Mouse (Mus musculus) forebrain, embryonic 11.5 days (tissue): Measurements from ENCODE around the gene Lrrc1. TPM values are rescaled to one million over a fixed set of nuclear protein-coding genes. Genes with fewer than 3 reads are reported as not detected.

Experiments used
- ATAC-seq: fragments of 200-750 bp; cut with Nextera tagmentation; replicated peaks from 2 replicates; pipeline ENCODE4 v1.8.0; 2017; ENCODE audit warnings: moderate TSS enrichment; ENCODE audit not compliant: low FRiP score
- DNase-seq: peaks from one replicate; pipeline ENCODE4 v3.0.0-alpha.2; 2017; ENCODE audit warnings: low spot score
- H3K27ac ChIP-seq: fragments of 300-500 bp; sonication (generic); 2 replicates; pipeline ENCODE4 v1.5.1; 2014; ENCODE audit warnings: low read depth, low read length
- H3K27me3 ChIP-seq: fragments of 300-500 bp; sonication (generic); 2 replicates; pipeline ENCODE4 v1.6.1; 2014; ENCODE audit warnings: mild to moderate bottlenecking, low read length, mixed read lengths; ENCODE audit not compliant: control insufficient read depth, insufficient read depth
- H3K36me3 ChIP-seq: fragments of 300-500 bp; sonication (generic); 2 replicates; pipeline ENCODE4 v1.6.1; 2014; ENCODE audit warnings: mild to moderate bottlenecking, low read length, moderate library complexity, mixed read lengths; ENCODE audit not compliant: control insufficient read depth, insufficient read depth
- H3K4me1 ChIP-seq: fragments of 300-500 bp; sonication (generic); replicated peaks from 2 replicates; pipeline ENCODE4 v1.6.1; 2014; ENCODE audit warnings: low read length, mixed read lengths; ENCODE audit not compliant: control insufficient read depth, insufficient read depth
- H3K4me2 ChIP-seq: fragments of 300-500 bp; sonication (generic); 2 replicates; pipeline ENCODE4 v1.6.1; 2014; ENCODE audit warnings: low read depth, mild to moderate bottlenecking, low read length, moderate library complexity, mixed read lengths; ENCODE audit not compliant: severe bottlenecking
- H3K4me3 ChIP-seq: fragments of 300-500 bp; sonication (generic); 2 replicates; pipeline ENCODE4 v1.5.1; 2014; ENCODE audit warnings: low read depth, low read length
- H3K9ac ChIP-seq: fragments of 300-500 bp; sonication (generic); 2 replicates; pipeline ENCODE4 v1.6.1; 2014; ENCODE audit warnings: low read length
- H3K9me3 ChIP-seq: fragments of 300-500 bp; sonication (generic); 2 replicates; pipeline ENCODE4 v1.6.1; 2016; ENCODE audit warnings: low read length, mixed read lengths; ENCODE audit not compliant: control insufficient read depth
- WGBS: fragments of 180-500 bp; shearing (Covaris S2); extraction: QIAGEN DNeasy Blood & Tissue Kit; methylation state at CpG from one replicate; pipeline ENCODE4 v1.1.7; 2014; 5-methylcytosine and 5-hydroxymethylcytosine counted together
- polyA plus RNA-seq: library from polyadenylated mRNA; unstranded; fragments of >200 nt; fragmentation: Nextera tagmentation; extraction: Ambion mirVana; gene quantifications from 2 replicates; pipeline ENCODE4 v1.2.1, GENCODE M21; 2014

Lrrc1 gene
- polyA plus RNA-seq, 1 experiment from 2014 or later, result 22.9 TPM

GRCm38 (mm10) chr9:77487427-77487826, 57.2 kb downstream of the Lrrc1 start:
- Histone ChIP-seq H3K27me3 (no peaks in the 10 kb centered on the region), H3K4me1 (0 out of 2 replicates have a peak, but pooled peaks cover 2% of the 10 kb centered on the region), H3K4me2 (no peak overlapping the region), H3K4me3 (no peak overlapping the region), H3K36me3 (no peaks in the 10 kb centered on the region), H3K9ac (no peak overlapping the region), H3K27ac (no peak overlapping the region), H3K9me3 (no peaks in the 10 kb centered on the region)
- DNase-seq, result peak; percentile 46
- 96% methylated on average over 7 of the region's 7 CpGs for WGBS
- ATAC-seq, result no peak

- Histone ChIP-seq H3K36me3 (no peaks in the 10 kb centered on the region), H3K9ac (no peak overlapping the region), H3K4me3 (no peak overlapping the region), H3K27me3 (no peaks in the 10 kb centered on the region), H3K27ac (no peak overlapping the region), H3K9me3 (no peaks in the 10 kb centered on the region), H3K4me2 (no peak overlapping the region), H3K4me1 (peaks cover 11% of the 10 kb centered on the region)
- WGBS, result 86% methylated on average over 12 of the region's 12 CpGs
- peak; percentile 35 for DNase-seq
- no peak for ATAC-seq
Observed at GRCm38 (mm10) chr9:77485915-77486314, 58.8 kb downstream of the Lrrc1 start.

GRCm38 (mm10) chr9:77484751-77485150, 59.9 kb downstream of the Lrrc1 start:
- no peaks in the 10 kb centered on the region for H3K36me3 ChIP-seq
- DNase-seq (peak; percentile 25), ATAC-seq (no peak)
- H3K9ac ChIP-seq, result no peak overlapping the region
- H3K27me3 ChIP-seq, result no peaks in the 10 kb centered on the region
- no peak overlapping the region for H3K27ac ChIP-seq
- H3K4me3 ChIP-seq, result no peak overlapping the region
- 89% methylated on average over 10 of the region's 10 CpGs for WGBS
- peaks cover 16% of the 10 kb centered on the region for H3K4me1 ChIP-seq
- H3K9me3 ChIP-seq, result no peaks in the 10 kb centered on the region
- H3K4me2 ChIP-seq, result no peak overlapping the region

- no peak overlapping the region for H3K27ac ChIP-seq
- DNase-seq, result peak; percentile 22
- peaks cover 24% of the 10 kb centered on the region for H3K4me1 ChIP-seq
- H3K4me3 ChIP-seq, result no peak overlapping the region
- no peak overlapping the region for H3K4me2 ChIP-seq
- no peak overlapping the region for H3K9ac ChIP-seq
- no peak for ATAC-seq
- WGBS, result 98% methylated on average over 3 of the region's 3 CpGs
- H3K9me3 ChIP-seq, result no peaks in the 10 kb centered on the region
- H3K27me3 ChIP-seq, result no peaks in the 10 kb centered on the region
- H3K36me3 ChIP-seq, result no peaks in the 10 kb centered on the region
Observed at GRCm38 (mm10) chr9:77483559-77483958, 61.1 kb downstream of the Lrrc1 start.

- Histone ChIP-seq H3K9ac (no peak overlapping the region), H3K9me3 (no peaks in the 10 kb centered on the region), H3K4me1 (peaks cover 30% of the 10 kb centered on the region), H3K27ac (no peak overlapping the region), H3K4me3 (no peak overlapping the region), H3K27me3 (no peaks in the 10 kb centered on the region), H3K36me3 (no peaks in the 10 kb centered on the region), H3K4me2 (no peak overlapping the region)
- peak; percentile 49 for DNase-seq
- ATAC-seq, result 0 out of 2 replicates have a peak, but pooled peaks have one; percentile 8
- WGBS, result 66% methylated on average over 5 of the region's 5 CpGs
Observed at GRCm38 (mm10) chr9:77482281-77482680, 62.4 kb downstream of the Lrrc1 start.

GRCm38 (mm10) chr9:77481380-77481779, 63.3 kb downstream of the Lrrc1 start:
- no peak overlapping the region for H3K9ac ChIP-seq
- H3K36me3 ChIP-seq, result no peaks in the 10 kb centered on the region
- H3K4me3 ChIP-seq, result no peak overlapping the region
- H3K9me3 ChIP-seq, result no peaks in the 10 kb centered on the region
- no peak overlapping the region for H3K27ac ChIP-seq
- WGBS, result 73% methylated on average over 7 of the region's 7 CpGs
- H3K27me3 ChIP-seq, result no peaks in the 10 kb centered on the region
- DNase-seq (peak; percentile 41), ATAC-seq (no peak)
- no peak overlapping the region for H3K4me2 ChIP-seq
- H3K4me1 ChIP-seq, result peaks cover 30% of the 10 kb centered on the region

GRCm38 (mm10) chr9:77480574-77481319, 63.9 kb downstream of the Lrrc1 start:
- no peaks in the 10 kb centered on the region for H3K27me3 ChIP-seq
- H3K9me3 ChIP-seq, result no peaks in the 10 kb centered on the region
- DNase-seq (peak; percentile 43), ATAC-seq (no peak)
- H3K4me1 ChIP-seq, result peaks cover 30% of the 10 kb centered on the region
- no peak overlapping the region for H3K9ac ChIP-seq
- H3K4me3 ChIP-seq, result no peak overlapping the region
- WGBS, result 76% methylated on average over 9 of the region's 9 CpGs
- no peak overlapping the region for H3K4me2 ChIP-seq
- no peaks in the 10 kb centered on the region for H3K36me3 ChIP-seq
- H3K27ac ChIP-seq, result no peak overlapping the region

- Histone ChIP-seq H3K27ac (no peak overlapping the region), H3K4me3 (no peak overlapping the region), H3K9ac (no peak overlapping the region), H3K27me3 (no peaks in the 10 kb centered on the region), H3K4me1 (peaks cover 30% of the 10 kb centered on the region), H3K9me3 (no peaks in the 10 kb centered on the region), H3K36me3 (no peaks in the 10 kb centered on the region), H3K4me2 (no peak overlapping the region)
- ATAC-seq, result no peak
- 57% methylated on average over 7 of the region's 7 CpGs for WGBS
- DNase-seq, result no peak
Observed at GRCm38 (mm10) chr9:77480001-77480400, 64.7 kb downstream of the Lrrc1 start.
